Mouse (Mus musculus): ENCODE measurements at regions not wholly inside any gene's neighbourhood (a gene's known extent, or its start where the extent isn't known, plus 50 kb on each side); places are given as distances from the start of the nearest gene placed in this dataset.

DNA sequence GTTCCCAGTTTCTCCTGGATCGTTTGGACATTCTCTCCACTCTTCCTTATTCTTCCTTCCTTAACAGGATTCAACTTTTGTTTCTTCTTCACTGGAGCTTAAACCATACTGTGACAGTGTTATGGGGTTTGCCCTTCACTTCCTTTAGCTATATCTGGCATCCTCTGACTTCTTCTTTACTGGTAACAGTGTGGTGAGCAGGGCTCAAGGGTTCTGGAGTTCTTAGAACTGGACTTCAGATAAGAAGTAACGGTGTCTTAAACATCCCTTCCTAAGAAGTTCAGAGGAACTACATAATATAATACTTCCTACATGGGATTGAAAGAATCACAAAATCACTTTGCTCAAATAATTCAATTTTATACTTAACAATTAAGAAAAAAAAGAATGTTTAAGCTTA, 237.5 kb upstream of the Cited2 start:
- Histone ChIP-seq H3K36me3 (ENCODE audit: control insufficient read depth, insufficient read depth, low read length) (no peaks in the 10 kb centered on the region), H3K27me3 (ENCODE audit: control insufficient read depth, insufficient read depth, low read depth, low read length) (no peaks in the 10 kb centered on the region), H3K9me3 (replicated peaks; ENCODE audit: control insufficient read depth, low read length, poor library complexity, severe bottlenecking) (no peaks in the 10 kb centered on the region), H3K9ac (ENCODE audit: low read depth, low read length) (no peak overlapping the region), H3K27ac (ENCODE audit: low read length) (no peak overlapping the region), H3K4me3 (ENCODE audit: low read depth, low read length) (no peak overlapping the region), H3K4me2 (ENCODE audit: low read length) (no peak overlapping the region), H3K4me1 (ENCODE audit: control insufficient read depth, insufficient read depth, low read length) (no peaks in the 10 kb centered on the region)
- WGBS, result 93% methylated on average over 2 of the region's 2 CpGs
- ATAC-seq, result no peak

DNA sequence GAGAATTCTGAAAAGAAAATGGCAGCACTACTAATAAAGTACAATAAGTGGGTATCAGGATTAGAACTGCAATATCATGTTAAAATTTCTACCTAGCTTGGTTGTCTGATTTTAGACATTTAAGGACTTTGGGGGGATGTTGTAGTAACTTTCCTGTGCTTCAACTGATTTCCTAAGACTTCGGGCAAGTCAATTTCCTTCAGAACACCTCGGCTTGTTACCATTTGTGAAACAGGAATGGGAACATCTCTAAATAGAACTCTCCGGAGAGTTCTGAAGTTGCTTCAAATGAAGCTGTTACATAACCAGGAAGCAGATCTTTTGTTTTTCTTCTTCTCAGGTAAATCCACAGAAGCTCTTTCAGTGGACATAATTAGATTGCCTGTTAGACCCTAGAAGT, 237.0 kb upstream of the Cited2 start:
- Histone ChIP-seq H3K9me3 (replicated peaks; ENCODE audit: control insufficient read depth, low read length, poor library complexity, severe bottlenecking) (no peaks in the 10 kb centered on the region), H3K4me3 (ENCODE audit: low read depth, low read length) (no peak overlapping the region), H3K4me2 (ENCODE audit: low read length) (no peak overlapping the region), H3K36me3 (ENCODE audit: control insufficient read depth, insufficient read depth, low read length) (no peaks in the 10 kb centered on the region), H3K27ac (ENCODE audit: low read length) (no peak overlapping the region), H3K27me3 (ENCODE audit: control insufficient read depth, insufficient read depth, low read depth, low read length) (no peaks in the 10 kb centered on the region), H3K4me1 (ENCODE audit: control insufficient read depth, insufficient read depth, low read length) (no peaks in the 10 kb centered on the region), H3K9ac (ENCODE audit: low read depth, low read length) (no peak overlapping the region)
- no peak for ATAC-seq
- 86% methylated on average over 3 of the region's 3 CpGs for WGBS

DNA sequence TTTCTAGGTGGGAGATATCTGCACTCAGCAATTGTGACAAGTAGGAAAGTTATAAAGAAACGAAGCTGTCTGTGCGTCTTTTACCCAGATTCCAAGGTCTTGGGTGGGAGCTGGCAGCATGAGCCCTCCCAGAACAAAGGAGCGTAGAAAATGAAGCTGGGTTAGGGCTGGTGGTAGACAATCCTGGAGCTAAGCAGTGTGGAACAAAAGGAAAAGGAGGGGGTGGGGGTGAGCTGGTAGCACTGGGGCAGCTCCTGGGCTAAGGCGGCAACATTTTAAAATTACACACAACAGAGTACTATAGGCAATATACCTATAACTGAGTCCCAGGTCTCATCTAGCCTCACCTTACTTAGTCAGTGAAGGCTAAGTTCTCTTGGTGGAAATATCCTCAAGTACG, 235.6 kb upstream of the Cited2 start:
- Histone ChIP-seq H3K27ac (ENCODE audit: low read length) (no peak overlapping the region), H3K27me3 (ENCODE audit: control insufficient read depth, insufficient read depth, low read depth, low read length) (no peaks in the 10 kb centered on the region), H3K36me3 (ENCODE audit: control insufficient read depth, insufficient read depth, low read length) (no peaks in the 10 kb centered on the region), H3K4me2 (ENCODE audit: low read length) (no peak overlapping the region), H3K4me1 (ENCODE audit: control insufficient read depth, insufficient read depth, low read length) (no peaks in the 10 kb centered on the region), H3K9me3 (replicated peaks; ENCODE audit: control insufficient read depth, low read length, poor library complexity, severe bottlenecking) (no peaks in the 10 kb centered on the region), H3K4me3 (ENCODE audit: low read depth, low read length) (no peak overlapping the region), H3K9ac (ENCODE audit: low read depth, low read length) (no peak overlapping the region)
- no peak for ATAC-seq
- WGBS, result 49% methylated on average over 5 of the region's 5 CpGs

DNA sequence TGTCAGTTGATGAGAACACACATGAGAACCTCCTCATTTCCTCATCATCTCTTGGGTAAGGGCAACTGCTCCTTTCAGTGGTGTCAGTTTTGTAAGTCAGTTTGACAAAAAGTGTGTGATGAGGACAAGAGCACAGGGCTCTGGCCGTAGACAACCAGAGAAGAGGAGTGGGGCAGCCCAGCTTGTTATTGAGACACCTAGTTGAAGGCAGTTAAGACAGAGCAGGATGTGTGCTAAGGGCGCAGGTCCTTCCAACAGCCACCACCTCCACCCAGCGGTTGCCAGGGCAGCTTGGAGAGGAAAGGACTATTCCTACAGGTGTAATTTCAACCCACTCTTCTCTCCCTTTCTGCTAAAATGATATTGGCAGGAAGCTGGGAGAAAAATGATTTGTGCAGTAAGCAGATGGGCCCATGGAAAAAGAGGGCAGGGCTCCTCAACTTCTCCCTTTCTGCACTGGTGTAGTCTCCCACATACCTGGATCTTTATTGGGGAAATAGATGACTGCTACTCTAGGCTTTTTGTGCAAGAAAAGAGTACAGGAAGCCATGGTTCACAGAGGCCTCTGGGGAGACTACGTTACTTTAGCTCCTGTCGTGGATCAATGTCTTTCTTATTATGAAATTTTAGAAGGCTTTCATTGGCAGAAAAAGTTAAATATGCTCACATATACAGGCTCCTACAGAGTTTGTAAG, 231.3 kb upstream of the Cited2 start:
- H3K9me3 ChIP-seq (replicated peaks; ENCODE audit: control insufficient read depth, low read length, poor library complexity, severe bottlenecking), result no peaks in the 10 kb centered on the region
- no peak overlapping the region for H3K4me3 ChIP-seq (ENCODE audit: low read depth, low read length)
- no peaks in the 10 kb centered on the region for H3K36me3 ChIP-seq (ENCODE audit: control insufficient read depth, insufficient read depth, low read length)
- no peaks in the 10 kb centered on the region for H3K27me3 ChIP-seq (ENCODE audit: control insufficient read depth, insufficient read depth, low read depth, low read length)
- no peak overlapping the region for H3K4me2 ChIP-seq (ENCODE audit: low read length)
- no peak overlapping the region for H3K27ac ChIP-seq (ENCODE audit: low read length)
- 91% methylated on average over 5 of the region's 5 CpGs for WGBS
- no peak for ATAC-seq
- H3K9ac ChIP-seq (ENCODE audit: low read depth, low read length), result no peak overlapping the region
- no peaks in the 10 kb centered on the region for H3K4me1 ChIP-seq (ENCODE audit: control insufficient read depth, insufficient read depth, low read length)

DNA sequence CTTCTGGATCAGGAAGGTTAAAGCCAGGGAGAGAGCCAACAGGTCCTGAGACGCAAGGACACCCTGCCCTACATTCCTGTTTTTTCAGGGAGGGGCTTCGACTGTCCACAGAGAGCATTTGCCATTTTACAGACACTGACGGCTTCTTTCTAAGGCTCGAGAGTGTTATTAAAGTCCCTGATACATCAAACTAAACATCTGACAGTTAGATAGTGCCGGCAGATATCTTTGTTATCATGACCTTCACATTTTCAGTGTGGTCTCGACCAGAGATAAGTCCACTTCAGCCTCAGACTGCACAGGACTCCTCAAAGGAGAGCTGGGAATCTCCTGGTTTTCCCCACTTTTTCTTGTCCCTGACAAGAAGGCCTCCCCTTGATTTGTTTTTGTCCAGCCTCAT, 229.9 kb upstream of the Cited2 start:
- H3K9me3 ChIP-seq (replicated peaks; ENCODE audit: control insufficient read depth, low read length, poor library complexity, severe bottlenecking), result no peaks in the 10 kb centered on the region
- WGBS, result 87% methylated on average over 6 of the region's 6 CpGs
- H3K4me3 ChIP-seq (ENCODE audit: low read depth, low read length), result no peak overlapping the region
- H3K4me1 ChIP-seq (ENCODE audit: control insufficient read depth, insufficient read depth, low read length), result no peaks in the 10 kb centered on the region
- H3K27me3 ChIP-seq (ENCODE audit: control insufficient read depth, insufficient read depth, low read depth, low read length), result no peaks in the 10 kb centered on the region
- H3K27ac ChIP-seq (ENCODE audit: low read length), result no peak overlapping the region
- H3K9ac ChIP-seq (ENCODE audit: low read depth, low read length), result no peak overlapping the region
- no peaks in the 10 kb centered on the region for H3K36me3 ChIP-seq (ENCODE audit: control insufficient read depth, insufficient read depth, low read length)
- no peak overlapping the region for H3K4me2 ChIP-seq (ENCODE audit: low read length)
- no peak for ATAC-seq

GRCm38 (mm10) chr10:17496831-17497230, 226.2 kb upstream of the Cited2 start:
- no peaks in the 10 kb centered on the region; the same call in 1 of the 2 replicates for H3K36me3 ChIP-seq (ENCODE audit: control insufficient read depth, insufficient read depth, low read length)
- H3K4me3 ChIP-seq (ENCODE audit: low read depth, low read length), result no peak overlapping the region
- no peak overlapping the region for H3K9ac ChIP-seq (ENCODE audit: low read depth, low read length)
- no peaks in the 10 kb centered on the region for H3K27me3 ChIP-seq (ENCODE audit: control insufficient read depth, insufficient read depth, low read depth, low read length)
- no peaks in the 10 kb centered on the region for H3K4me1 ChIP-seq (ENCODE audit: control insufficient read depth, insufficient read depth, low read length)
- H3K9me3 ChIP-seq (replicated peaks; ENCODE audit: control insufficient read depth, low read length, poor library complexity, severe bottlenecking), result peaks cover 1% of the 10 kb centered on the region; the same call in 1 of the 2 replicates
- WGBS, result 67% methylated on average over 3 of the region's 3 CpGs
- H3K27ac ChIP-seq (ENCODE audit: low read length), result no peak overlapping the region
- no peak overlapping the region for H3K4me2 ChIP-seq (ENCODE audit: low read length)
- no peak for ATAC-seq

DNA sequence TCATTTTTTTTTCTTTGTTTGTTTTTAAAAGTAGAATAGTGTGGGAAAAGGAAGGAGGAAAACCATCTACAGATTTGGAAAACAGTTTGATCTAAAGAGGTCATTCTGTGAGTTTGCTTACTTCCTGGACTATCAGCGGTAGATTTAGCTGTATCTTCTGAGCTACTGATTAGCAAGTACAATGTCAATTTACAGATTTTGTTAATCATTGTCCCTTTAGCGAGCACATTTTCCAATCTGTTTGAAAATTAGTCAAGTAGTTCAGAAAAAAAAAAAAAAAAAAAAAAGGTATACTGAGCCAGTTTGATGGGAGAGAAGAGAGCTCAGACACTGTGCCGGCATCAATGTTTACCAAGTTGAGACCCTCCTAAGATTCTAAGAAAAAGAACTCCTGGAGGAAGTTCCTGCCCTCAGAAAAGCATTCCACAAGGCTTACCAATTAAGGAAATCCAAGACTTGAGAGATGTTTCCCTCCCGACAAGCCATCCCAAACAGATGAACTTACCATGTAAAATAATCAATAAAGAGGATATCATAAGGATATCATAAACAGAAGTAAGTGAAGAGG, 212.3 kb upstream of the Cited2 start:
- Histone ChIP-seq H3K9me3 (replicated peaks; ENCODE audit: control insufficient read depth, low read length, poor library complexity, severe bottlenecking) (peaks cover 5% of the 10 kb centered on the region), H3K9ac (ENCODE audit: low read depth, low read length) (no peak overlapping the region), H3K27me3 (ENCODE audit: control insufficient read depth, insufficient read depth, low read depth, low read length) (no peaks in the 10 kb centered on the region), H3K36me3 (ENCODE audit: control insufficient read depth, insufficient read depth, low read length) (no peaks in the 10 kb centered on the region), H3K4me3 (ENCODE audit: low read depth, low read length) (no peak overlapping the region), H3K4me2 (ENCODE audit: low read length) (no peak overlapping the region), H3K27ac (ENCODE audit: low read length) (no peak overlapping the region), H3K4me1 (ENCODE audit: control insufficient read depth, insufficient read depth, low read length) (no peaks in the 10 kb centered on the region)
- WGBS, result 83% methylated on average over 4 of the region's 4 CpGs
- ATAC-seq, result no peak

DNA sequence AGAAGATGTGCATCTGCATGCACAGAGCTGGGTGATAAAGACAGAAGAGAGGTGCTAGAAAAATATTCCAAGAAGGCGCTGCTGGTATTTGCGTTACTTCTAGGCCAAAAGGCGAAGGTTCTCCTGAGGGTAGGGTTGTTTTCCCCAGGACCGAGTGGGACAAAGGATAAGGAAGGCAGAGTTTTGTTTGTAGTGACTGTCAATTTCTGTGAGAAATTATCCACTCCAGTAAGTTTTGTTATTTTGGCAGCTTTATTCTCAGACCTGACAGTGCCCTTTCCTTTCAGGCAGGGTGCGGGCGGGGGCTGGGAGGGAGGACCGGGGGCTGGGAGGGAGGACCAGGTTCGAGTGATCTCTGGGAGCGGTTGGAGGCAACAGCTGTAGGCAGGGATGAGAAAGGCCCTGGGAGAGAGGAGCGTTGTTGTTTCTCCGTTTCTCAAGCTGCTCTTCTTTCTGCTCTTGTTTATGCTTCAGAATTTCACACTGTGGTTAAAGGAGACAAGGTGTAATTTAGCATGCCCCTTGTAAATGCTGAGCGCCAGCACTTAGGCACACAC, 211.2 kb upstream of the Cited2 start:
- H3K9ac ChIP-seq (ENCODE audit: low read depth, low read length), result no peak overlapping the region

DNA sequence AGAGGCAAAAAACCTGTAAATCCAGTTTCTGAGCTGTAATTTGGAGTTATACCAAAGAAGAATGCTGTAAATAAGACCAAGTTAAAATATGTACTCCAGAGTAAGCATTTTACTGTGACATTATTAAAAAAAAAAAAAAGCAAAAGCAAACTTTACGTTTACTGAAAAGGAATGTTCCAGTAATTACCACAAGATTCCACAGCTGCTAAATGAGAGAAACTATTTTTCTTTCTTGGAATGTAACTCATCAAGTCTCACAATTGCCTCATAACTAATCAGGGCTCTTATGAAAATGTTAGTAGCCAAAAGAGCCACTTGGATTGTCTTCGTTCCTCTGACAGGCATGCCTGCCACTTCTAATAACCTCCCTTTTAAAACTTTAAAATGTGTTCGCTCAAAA, 210.5 kb upstream of the Cited2 start:
- ATAC-seq, result no peak
- WGBS, result 76% methylated on average over 3 of the region's 3 CpGs

More for the DNA sequence above, 211.2 kb upstream of the Cited2 start:
- H3K4me1 ChIP-seq (ENCODE audit: control insufficient read depth, insufficient read depth, low read length), result no peaks in the 10 kb centered on the region
- no peaks in the 10 kb centered on the region for H3K27me3 ChIP-seq (ENCODE audit: control insufficient read depth, insufficient read depth, low read depth, low read length)
- no peak overlapping the region for H3K4me2 ChIP-seq (ENCODE audit: low read length)
- 56% methylated on average over 12 of the region's 12 CpGs for WGBS
- H3K9me3 ChIP-seq (replicated peaks; ENCODE audit: control insufficient read depth, low read length, poor library complexity, severe bottlenecking), result no peaks in the 10 kb centered on the region
- H3K4me3 ChIP-seq (ENCODE audit: low read depth, low read length), result no peak overlapping the region
- no peaks in the 10 kb centered on the region for H3K36me3 ChIP-seq (ENCODE audit: control insufficient read depth, insufficient read depth, low read length)
- ATAC-seq, result no peak
- H3K27ac ChIP-seq (ENCODE audit: low read length), result no peak overlapping the region

More for the DNA sequence above, 210.5 kb upstream of the Cited2 start:
- H3K4me1 ChIP-seq (ENCODE audit: control insufficient read depth, insufficient read depth, low read length), result no peaks in the 10 kb centered on the region
- no peaks in the 10 kb centered on the region for H3K36me3 ChIP-seq (ENCODE audit: control insufficient read depth, insufficient read depth, low read length)
- H3K27me3 ChIP-seq (ENCODE audit: control insufficient read depth, insufficient read depth, low read depth, low read length), result no peaks in the 10 kb centered on the region
- no peak overlapping the region for H3K27ac ChIP-seq (ENCODE audit: low read length)
- no peaks in the 10 kb centered on the region for H3K9me3 ChIP-seq (replicated peaks; ENCODE audit: control insufficient read depth, low read length, poor library complexity, severe bottlenecking)
- H3K4me3 ChIP-seq (ENCODE audit: low read depth, low read length), result no peak overlapping the region
- no peak overlapping the region for H3K4me2 ChIP-seq (ENCODE audit: low read length)
- H3K9ac ChIP-seq (ENCODE audit: low read depth, low read length), result no peak overlapping the region

Data from midbrain, embryonic 16.5 days (tissue).